Mouse (Mus musculus) 416B (cell line): Measurements from ENCODE around the gene Arhgef28.

Experiments
- DNase-seq: peaks from one replicate; pipeline ENCODE4 v3.0.0; 2011; ENCODE audit warnings: low read depth

The Arhgef28 gene

DNA sequence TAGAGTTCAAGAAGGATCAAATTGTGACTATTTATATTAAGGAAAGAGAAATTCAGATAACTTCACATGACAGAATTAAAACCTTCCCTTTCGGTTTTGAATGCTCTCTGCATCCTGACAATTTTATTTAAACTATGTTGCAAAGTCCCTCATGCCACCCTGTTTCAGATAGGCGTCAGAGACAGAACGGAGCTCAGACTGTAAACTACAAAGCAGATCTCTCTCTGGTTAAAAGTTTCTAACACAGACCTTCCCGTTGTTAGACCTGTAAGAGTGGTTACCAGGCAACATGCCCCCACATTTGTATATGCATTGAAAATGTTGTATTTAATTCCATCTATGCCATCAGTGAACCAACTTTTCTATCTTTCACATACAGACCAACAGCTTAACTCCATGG, 246.1 kb downstream of the Arhgef28 start:
- no peak for DNase-seq

DNA sequence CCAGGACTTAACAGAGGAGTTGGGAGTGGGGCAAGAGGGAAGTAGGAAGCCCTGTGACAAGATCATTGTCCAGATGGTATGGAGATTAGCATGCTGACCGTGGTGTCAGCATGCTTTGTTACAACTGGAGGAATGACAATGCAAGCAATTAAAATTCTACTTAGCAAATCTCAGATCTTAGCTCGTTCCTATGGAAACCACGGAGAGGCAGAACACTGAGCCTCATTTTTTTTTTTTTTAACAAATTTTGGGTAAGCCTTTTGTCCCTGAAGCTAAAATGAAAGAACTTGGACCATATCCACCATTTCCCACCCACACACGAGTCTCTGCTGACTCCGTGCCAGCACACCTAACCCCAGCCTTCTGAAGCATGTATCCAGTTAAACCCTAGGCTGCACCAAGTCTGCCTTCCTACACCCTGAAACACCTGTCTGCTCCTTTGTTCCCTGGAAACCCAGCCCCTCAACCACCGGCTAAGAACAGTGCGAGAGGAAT, 246.8 kb downstream of the Arhgef28 start:
- no peak for DNase-seq

DNA sequence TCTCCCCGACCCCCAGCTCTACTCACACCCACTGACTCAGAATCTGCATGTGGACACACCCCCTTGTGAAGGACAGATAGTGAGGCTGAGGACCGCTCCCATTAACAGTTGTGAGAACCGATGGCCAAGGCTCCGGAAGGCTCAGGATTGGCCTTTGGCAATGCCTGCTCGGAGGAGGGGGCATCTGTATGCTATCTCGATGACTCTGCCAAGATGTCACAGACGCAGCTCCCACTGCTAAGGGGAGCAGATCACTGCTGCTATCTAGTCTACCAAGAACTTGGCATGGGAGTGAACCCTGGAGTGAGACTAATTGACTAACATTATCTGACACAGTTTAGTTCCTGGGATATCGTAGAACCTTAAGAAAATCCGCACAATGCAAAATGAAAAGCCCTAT, 250.5 kb downstream of the Arhgef28 start:
- no peak for DNase-seq

DNA sequence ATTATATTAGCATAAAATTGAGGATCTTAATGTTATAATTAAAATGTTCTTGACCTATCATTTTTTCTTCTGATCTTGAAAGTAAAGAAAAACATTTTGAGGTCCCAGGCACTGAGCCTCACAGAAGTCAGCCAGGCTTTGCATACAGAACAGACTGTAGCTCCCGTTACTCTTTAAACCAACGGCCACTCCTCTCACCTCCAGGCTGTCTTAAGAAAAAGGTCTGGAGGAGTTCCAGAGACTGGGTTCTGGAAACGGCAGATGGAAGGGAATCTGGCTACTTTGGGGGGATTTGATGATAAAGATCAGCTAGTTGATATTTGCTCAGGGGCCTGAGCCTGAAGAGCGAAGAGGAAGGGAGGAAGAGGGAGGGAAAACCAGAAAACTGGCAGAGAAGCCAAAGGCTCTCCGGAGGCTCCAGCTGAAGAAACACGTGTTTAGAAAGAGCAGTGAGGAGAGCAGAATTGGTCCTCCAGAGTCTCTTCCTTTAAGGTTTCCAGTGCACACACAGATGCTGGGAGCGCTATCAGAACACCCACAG, 251.2 kb downstream of the Arhgef28 start:
- DNase-seq: no peak

DNA sequence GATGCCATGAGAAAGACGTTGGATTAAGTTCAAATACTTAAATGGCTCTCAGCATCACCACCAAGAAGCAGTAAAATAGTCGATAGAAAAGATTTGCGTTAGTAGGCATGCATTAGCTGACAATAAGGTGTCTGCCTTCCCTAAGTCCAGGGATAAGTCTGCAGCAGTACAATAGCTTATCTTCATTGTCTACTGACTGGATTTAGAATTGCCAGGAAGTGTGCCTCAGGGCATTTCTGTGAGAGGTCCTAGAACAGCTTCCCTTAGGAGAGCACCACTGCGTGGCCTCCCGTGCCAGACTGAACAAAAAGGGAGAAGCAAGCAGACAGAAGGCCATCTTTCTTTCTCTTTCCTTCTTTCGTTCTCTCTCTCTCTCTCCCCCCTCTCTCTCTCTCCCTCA, 252.2 kb downstream of the Arhgef28 start:
- no peak for DNase-seq

GRCm38 (mm10) chr13:97953526-97953925, 252.7 kb downstream of the Arhgef28 start:
- DNase-seq: no peak

DNA sequence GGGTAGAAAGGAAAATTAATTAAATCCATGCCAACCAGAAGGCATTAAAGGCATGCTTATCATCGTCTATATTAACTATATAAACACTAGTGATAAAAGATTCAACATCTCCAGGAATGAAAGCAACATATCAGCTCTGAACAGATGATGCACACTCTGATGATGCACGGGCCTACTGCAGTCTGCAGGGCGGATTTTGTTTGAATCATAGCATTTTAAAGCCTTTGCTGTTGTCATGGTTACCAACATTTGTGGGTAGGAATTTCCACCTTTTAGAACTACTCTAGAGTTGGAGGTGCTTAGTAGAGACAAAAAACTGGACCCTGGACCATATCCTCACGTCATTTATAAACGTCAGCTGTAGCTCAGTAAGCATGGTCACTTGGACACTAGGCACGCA, 257.4 kb downstream of the Arhgef28 start:
- no peak for DNase-seq

GRCm38 (mm10) chr13:97947598-97947997, 258.6 kb downstream of the Arhgef28 start:
- peak; percentile 7 for DNase-seq

GRCm38 (mm10) chr13:97946422-97946821, 259.8 kb downstream of the Arhgef28 start:
- no peak for DNase-seq

- peak; percentile 8 for DNase-seq
These were observed 264.1 kb downstream of the Arhgef28 start for GRCm38 (mm10) chr13:97941909-97942680.

- peak; percentile 8 for DNase-seq
These were observed 265.1 kb downstream of the Arhgef28 start for GRCm38 (mm10) chr13:97941099-97941498.

- DNase-seq: peak; percentile 56
These were observed 266.6 kb downstream of the Arhgef28 start for GRCm38 (mm10) chr13:97939433-97940160.

DNA sequence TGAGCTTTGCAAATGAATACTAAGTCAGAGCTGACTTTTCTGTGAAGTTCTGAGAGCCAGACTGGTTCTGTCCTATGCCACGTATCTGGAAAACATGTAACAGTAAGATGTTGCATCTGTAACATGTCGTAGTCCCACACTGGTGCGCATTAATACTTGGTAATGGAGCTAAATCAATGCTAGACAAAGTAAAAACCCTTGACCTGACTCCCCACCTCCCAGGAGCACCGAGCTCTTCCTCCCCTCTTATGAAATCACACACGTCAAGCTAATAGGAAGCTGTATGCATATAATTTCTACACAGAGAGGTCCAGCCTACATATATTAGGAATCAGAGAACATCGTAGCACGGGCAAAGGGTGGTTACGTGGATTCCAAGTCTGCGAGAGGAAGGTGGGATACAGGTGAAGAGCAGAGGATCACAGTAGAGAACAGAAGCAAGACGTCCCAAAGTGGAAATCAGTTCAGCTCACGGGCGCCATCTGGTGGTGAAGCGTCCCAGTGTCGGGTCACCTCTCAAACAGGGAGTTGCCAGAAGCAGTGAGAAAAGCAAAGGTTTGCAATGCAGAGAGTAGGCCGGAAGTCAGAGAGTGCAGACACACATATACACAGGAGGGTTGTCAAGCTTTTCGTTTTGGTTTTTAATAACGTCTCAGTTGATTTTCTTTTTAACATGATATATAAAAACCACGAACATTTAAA, 267.5 kb downstream of the Arhgef28 start:
- peak; percentile 76 for DNase-seq

- DNase-seq: peak; percentile 63
These were observed 268.3 kb downstream of the Arhgef28 start for GRCm38 (mm10) chr13:97937919-97938318.

DNA sequence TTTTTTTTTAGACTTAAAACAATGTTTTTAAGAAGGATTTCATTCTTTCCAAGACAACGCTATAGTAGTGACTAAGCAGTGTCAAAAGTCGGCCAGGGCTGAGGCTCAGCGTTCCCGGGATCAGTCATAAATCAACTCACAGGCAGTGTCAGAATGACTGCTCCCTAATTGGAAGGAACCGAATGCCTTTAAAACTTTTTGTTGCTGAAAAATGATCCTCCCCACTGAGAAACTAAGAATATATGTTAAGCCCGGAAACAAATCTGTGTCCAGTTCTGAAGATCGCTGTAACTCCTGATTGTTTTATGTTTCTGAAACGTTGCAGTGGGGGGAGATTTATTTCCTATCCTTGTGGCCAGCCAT, 278.1 kb downstream of the Arhgef28 start:
- DNase-seq: no peak

DNA sequence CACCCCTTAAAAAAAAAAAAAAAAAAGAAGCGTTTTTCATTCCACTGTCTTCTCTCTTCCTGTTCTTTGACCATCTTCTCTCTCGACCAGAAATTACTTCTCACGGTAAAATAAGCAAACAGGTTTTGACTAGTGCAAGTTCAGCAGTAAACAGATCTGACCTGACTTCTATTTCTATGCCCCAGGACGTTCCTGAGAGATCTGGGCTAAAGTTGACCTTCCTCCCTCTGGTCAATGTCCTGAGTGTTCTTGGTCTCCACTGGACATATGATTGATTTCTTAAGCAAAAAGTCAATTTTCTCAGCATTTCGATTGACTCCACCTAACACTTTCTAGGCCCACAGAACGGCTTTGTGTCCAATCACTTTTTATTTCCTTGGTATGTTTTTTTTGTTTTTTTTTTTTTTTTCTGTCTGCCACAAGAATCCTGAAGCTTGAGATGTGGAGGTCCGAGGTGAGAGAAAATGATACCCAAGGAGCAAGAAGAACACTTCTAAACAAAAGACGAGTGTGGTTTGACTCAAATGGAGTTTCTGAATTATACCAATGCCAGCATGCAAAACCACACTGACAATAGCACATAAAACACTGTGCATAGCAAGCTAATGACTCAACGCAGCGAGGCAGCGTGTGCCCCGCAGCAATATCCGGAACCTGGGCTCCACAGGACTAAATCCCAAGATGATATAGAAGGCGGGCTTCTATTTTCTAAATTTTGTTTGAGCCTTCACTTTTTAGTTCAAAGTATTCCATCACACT, 278.7 kb downstream of the Arhgef28 start:
- no peak for DNase-seq

DNA sequence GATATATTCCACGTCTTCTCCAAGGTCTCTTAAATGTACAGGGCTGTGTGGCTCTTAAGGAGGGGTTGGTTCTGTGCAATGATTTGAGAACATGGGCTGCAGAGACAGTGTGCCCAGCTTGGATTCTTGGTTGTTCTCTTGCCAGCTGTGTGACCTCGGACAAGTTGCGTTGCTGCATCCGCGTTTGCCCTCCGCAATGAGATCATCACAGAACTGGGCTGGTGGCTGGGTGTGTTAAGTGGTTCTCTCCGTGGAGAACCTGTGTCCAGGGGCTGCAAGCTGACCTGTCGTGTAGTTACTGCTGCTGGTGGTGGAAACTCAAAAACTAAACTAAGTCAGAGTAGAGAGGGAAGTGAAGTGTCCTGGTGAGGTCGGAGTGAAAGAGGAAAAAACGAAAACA, 279.9 kb downstream of the Arhgef28 start:
- DNase-seq: no peak

- no peak for DNase-seq
These were observed 283.2 kb downstream of the Arhgef28 start for GRCm38 (mm10) chr13:97923009-97923408.

DNA sequence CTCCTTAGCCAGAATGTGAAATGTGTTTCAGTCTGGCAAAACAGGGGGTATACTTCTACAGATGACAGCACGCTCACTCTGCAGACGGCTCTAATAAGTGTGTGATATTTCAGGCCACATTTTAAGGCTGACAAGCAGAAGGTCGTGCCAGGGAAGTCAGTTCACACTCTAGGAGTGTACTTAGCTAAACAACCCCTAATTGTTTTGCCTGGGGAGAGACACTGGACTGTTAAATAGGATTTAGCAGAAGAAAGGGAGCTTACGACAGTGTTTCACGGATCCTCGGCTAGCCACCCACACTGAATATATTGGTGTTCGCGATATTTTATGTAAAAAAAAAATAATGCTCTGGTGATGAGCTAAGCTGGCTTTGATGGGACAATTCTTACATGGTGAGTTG, 286.6 kb downstream of the Arhgef28 start:
- DNase-seq: no peak

- no peak for DNase-seq
These were observed 287.9 kb downstream of the Arhgef28 start for GRCm38 (mm10) chr13:97918117-97918900.

- no peak for DNase-seq
These were observed 295.2 kb downstream of the Arhgef28 start for GRCm38 (mm10) chr13:97911013-97911412.
